Mouse (Mus musculus): Measurements from ENCODE around the gene Cux2. TPM values are rescaled to one million over a fixed set of nuclear protein-coding genes. Genes with fewer than 3 reads are reported as not detected.

Gene Cux2
- total and polyA plus RNA-seq, 3 experiments, result 1.4 to 3.5 TPM; not detected in 1

DNA sequence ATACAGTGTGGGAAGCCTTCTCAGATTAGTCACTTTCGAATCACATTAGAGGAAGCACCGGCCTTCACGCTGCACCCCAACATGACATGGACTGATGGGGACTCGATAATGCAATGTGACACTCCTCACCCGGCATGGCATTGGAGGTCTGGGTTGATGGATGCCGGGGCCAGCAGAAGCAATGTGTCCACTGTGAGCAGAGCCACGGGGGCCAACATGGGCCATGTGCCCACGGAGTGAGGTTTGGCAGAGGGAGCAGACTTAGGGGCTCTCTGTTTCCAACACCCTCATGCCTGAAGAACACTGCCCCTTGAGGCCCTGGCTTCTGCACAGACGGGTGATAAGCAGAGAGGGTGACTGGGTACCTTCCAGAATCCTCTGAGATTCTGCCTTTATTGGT, 91.4 kb downstream of the Cux2 start:
- no peak for DNase-seq (ENCODE audit: low read depth, low spot score)
- Histone ChIP-seq H3K9ac (ENCODE audit: control insufficient read depth, low read depth, low read length, poor library complexity, severe bottlenecking) (no peak overlapping the region), H3K36me3 (ENCODE audit: control insufficient read depth in 1 of 2, insufficient read depth in 2 of 2, low read length in 2 of 2) (no peaks in the 10 kb centered on the region), H3K79me2 (ENCODE audit: control insufficient read depth, insufficient read depth, low read length, poor library complexity) (no peaks in the 10 kb centered on the region), H3K27me3 (ENCODE audit: control insufficient read depth in 1 of 2, insufficient read depth in 2 of 2, low read length in 2 of 2) (no peaks in the 10 kb centered on the region), H3K4me3 (ENCODE audit: control insufficient read depth in 1 of 2, insufficient read depth in 1 of 2, low read depth in 2 of 2, low read length in 2 of 2) (no peak overlapping the region), H3K27ac (ENCODE audit: control insufficient read depth, low read depth, low read length) (no peak overlapping the region), H3K4me1 (ENCODE audit: control insufficient read depth in 1 of 2, insufficient read depth in 2 of 2, low read length in 2 of 2) (no peaks in the 10 kb centered on the region), H3K9me3 (replicated peaks; ENCODE audit: insufficient read depth, low read length) (no peaks in the 10 kb centered on the region)
- no peak for TF ChIP-seq SMC3 (IDR thresholded peaks at IDR 0.05; ENCODE audit: low read depth, low read length)
- TF ChIP-seq UBTF (IDR thresholded peaks at IDR 0.05; ENCODE audit: borderline replicate concordance, insufficient read depth, low read depth, low read length), result no peak
- no peak for TF ChIP-seq MXI1 (IDR thresholded peaks at IDR 0.05; ENCODE audit: low read depth, low read length)
- no peak for TF ChIP-seq JUND (IDR thresholded peaks at IDR 0.05; ENCODE audit: low read depth, low read length)
- no peak for TF ChIP-seq ZMIZ1 (IDR thresholded peaks at IDR 0.05; ENCODE audit: low read depth, low read length)
- TF ChIP-seq BHLHE40 (IDR thresholded peaks at IDR 0.05; ENCODE audit: borderline replicate concordance, low read depth, low read length), result no peak
- no peak for TF ChIP-seq POLR2AphosphoS5 (IDR thresholded peaks at IDR 0.05; ENCODE audit: borderline replicate concordance, low read depth, low read length)
- TF ChIP-seq NELFE (IDR thresholded peaks at IDR 0.05; ENCODE audit: low read depth, low read length), result no peak
- no peak for TF ChIP-seq SIN3A (IDR thresholded peaks at IDR 0.05; ENCODE audit: low read length)
- no peak for TF ChIP-seq GATA1 (IDR thresholded peaks at IDR 0.05; ENCODE audit: low read depth, low read length)
- no peak for TF ChIP-seq USF1 (IDR thresholded peaks at IDR 0.05; ENCODE audit: low read depth, low read length)
- no peak for TF ChIP-seq CTCF (IDR thresholded peaks at IDR 0.05 in 2 of 3, conservative IDR thresholded peaks at IDR 0.05 in 1 of 3; ENCODE audit: control insufficient read depth in 1 of 3, insufficient read depth in 1 of 3, low read depth in 2 of 3, low read length in 3 of 3, poor library complexity in 1 of 3, severe bottlenecking in 1 of 3)
- no peak for TF ChIP-seq MAFK (IDR thresholded peaks at IDR 0.05; ENCODE audit: borderline replicate concordance, low read depth, low read length)
- TF ChIP-seq MAZ (IDR thresholded peaks at IDR 0.05; ENCODE audit: low read depth, low read length), result no peak
- no peak for TF ChIP-seq HCFC1 (IDR thresholded peaks at IDR 0.05; ENCODE audit: low read depth, low read length)
- TF ChIP-seq ELF1 (IDR thresholded peaks at IDR 0.05; ENCODE audit: low read depth, low read length), result no peak

DNA sequence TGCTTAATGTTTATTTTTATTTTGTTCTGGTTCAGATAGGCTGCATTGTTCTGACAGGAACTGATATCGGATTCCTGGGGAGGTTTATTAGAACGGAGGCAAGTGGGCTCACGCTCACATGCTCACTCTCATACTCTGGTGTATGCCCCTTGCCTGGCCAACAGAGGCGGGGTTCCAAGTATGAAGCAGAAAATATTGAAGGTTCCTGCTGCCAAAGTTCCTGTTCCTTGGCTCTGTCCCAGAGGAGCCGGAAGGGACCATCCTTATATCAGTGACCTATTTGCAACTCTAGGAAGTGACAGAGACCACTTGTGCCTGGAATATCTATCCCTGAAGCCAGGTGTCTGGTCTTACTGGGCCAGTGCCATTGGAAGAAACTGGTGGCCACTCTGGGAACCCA, 94.1 kb downstream of the Cux2 start:
- DNase-seq (ENCODE audit: low read depth, low spot score), result no peak
- Histone ChIP-seq H3K79me2 (ENCODE audit: control insufficient read depth, insufficient read depth, low read length, poor library complexity) (no peaks in the 10 kb centered on the region), H3K36me3 (ENCODE audit: control insufficient read depth in 1 of 2, insufficient read depth in 2 of 2, low read length in 2 of 2) (no peaks in the 10 kb centered on the region), H3K9ac (ENCODE audit: control insufficient read depth, low read depth, low read length, poor library complexity, severe bottlenecking) (no peak overlapping the region), H3K9me3 (replicated peaks; ENCODE audit: insufficient read depth, low read length) (no peaks in the 10 kb centered on the region), H3K27ac (ENCODE audit: control insufficient read depth, low read depth, low read length) (no peak overlapping the region), H3K4me3 (ENCODE audit: control insufficient read depth in 1 of 2, insufficient read depth in 1 of 2, low read depth in 2 of 2, low read length in 2 of 2) (no peak overlapping the region), H3K27me3 (ENCODE audit: control insufficient read depth in 1 of 2, insufficient read depth in 2 of 2, low read length in 2 of 2) (no peaks in the 10 kb centered on the region), H3K4me1 (ENCODE audit: control insufficient read depth in 1 of 2, insufficient read depth in 2 of 2, low read length in 2 of 2) (no peaks in the 10 kb centered on the region)
- TF ChIP-seq MYB (IDR thresholded peaks at IDR 0.05; ENCODE audit: low read depth, low read length) (no peak), ZMIZ1 (IDR thresholded peaks at IDR 0.05; ENCODE audit: low read depth, low read length) (no peak), EP300 (IDR thresholded peaks at IDR 0.05; ENCODE audit: low read depth in 1 of 2, low read length in 2 of 2) (no peak)
